Mouse (Mus musculus): ENCODE results near the gene Tmem72.

- TF ChIP-seq POLR2A (IDR thresholded peaks at IDR 0.05; ENCODE audit: borderline replicate concordance, extremely low read depth, low read depth, low read length): no peak
- TF ChIP-seq CTCF (IDR thresholded peaks at IDR 0.05; ENCODE audit: insufficient read depth, low read length): no peak
These were observed 47.8 kb downstream of the Tmem72 start for GRCm38 (mm10) chr6:116668682-116669470.
